Mouse (Mus musculus): ENCODE results near the gene Ddx20.

- TF ChIP-seq CTCF (IDR thresholded peaks at IDR 0.05; ENCODE audit: extremely low read depth, insufficient read depth, insufficient read length, insufficient replicate concordance) (no peak), POLR2A (IDR thresholded peaks at IDR 0.05; ENCODE audit: low read depth, low read length) (no peak)
Observed at GRCm38 (mm10) chr3:105698311-105698710, 10.9 kb upstream of the Ddx20 start.

Measured in spleen, adult 2 months (tissue).